Mouse (Mus musculus): ENCODE results near the gene Dusp15.

Dusp15 gene

GRCm38 (mm10) chr2:152931456-152932160, 19.9 kb downstream of the Dusp15 start:
- no peak for DNase-seq (ENCODE audit: low spot score in 2 of 2)

GRCm38 (mm10) chr2:152930276-152930675, 21.2 kb downstream of the Dusp15 start:
- no peak for DNase-seq (ENCODE audit: low spot score in 2 of 2)

GRCm38 (mm10) chr2:152928988-152929370, 22.5 kb downstream of the Dusp15 start:
- DNase-seq (ENCODE audit: low spot score in 2 of 2): no peak

GRCm38 (mm10) chr2:152928219-152928987, 23.1 kb downstream of the Dusp15 start:
- DNase-seq (ENCODE audit: low spot score in 2 of 2): no peak

- DNase-seq (ENCODE audit: low spot score in 2 of 2): no peak
Observed at GRCm38 (mm10) chr2:152927371-152927770, 24.1 kb downstream of the Dusp15 start.

GRCm38 (mm10) chr2:152926896-152927295, 24.6 kb downstream of the Dusp15 start:
- no peak for DNase-seq (ENCODE audit: low spot score in 2 of 2)

GRCm38 (mm10) chr2:152925189-152925872, 26.2 kb downstream of the Dusp15 start:
- DNase-seq (ENCODE audit: low spot score in 2 of 2): no peak

- DNase-seq (ENCODE audit: low spot score in 2 of 2): no peak
Observed at GRCm38 (mm10) chr2:152924543-152924942, 27.0 kb downstream of the Dusp15 start.

- no peak for DNase-seq (ENCODE audit: low spot score in 2 of 2)
Observed at GRCm38 (mm10) chr2:152924128-152924527, 27.4 kb downstream of the Dusp15 start.

GRCm38 (mm10) chr2:152923621-152924020, 27.9 kb downstream of the Dusp15 start:
- DNase-seq (ENCODE audit: low spot score in 2 of 2): no peak

- DNase-seq (ENCODE audit: low spot score in 2 of 2): no peak
Observed at GRCm38 (mm10) chr2:152922376-152922775, 29.1 kb downstream of the Dusp15 start.

- DNase-seq (ENCODE audit: low spot score in 2 of 2): no peak
Observed at GRCm38 (mm10) chr2:152917671-152918070, 33.8 kb downstream of the Dusp15 start.

- no peak for DNase-seq (ENCODE audit: low spot score in 2 of 2)
Observed at GRCm38 (mm10) chr2:152916111-152916510, 35.4 kb downstream of the Dusp15 start.

GRCm38 (mm10) chr2:152915453-152915852, 36.0 kb downstream of the Dusp15 start:
- DNase-seq (ENCODE audit: low spot score in 2 of 2): no peak

- peak; percentile 91 to 93 for DNase-seq (ENCODE audit: low spot score in 2 of 2)
Observed at GRCm38 (mm10) chr2:152914310-152915120, 37.0 kb downstream of the Dusp15 start.

GRCm38 (mm10) chr2:152913471-152913870, 38.0 kb downstream of the Dusp15 start:
- DNase-seq (ENCODE audit: low spot score in 2 of 2): no peak

GRCm38 (mm10) chr2:152911432-152911831, 40.1 kb downstream of the Dusp15 start:
- DNase-seq (ENCODE audit: low spot score in 2 of 2): no peak

- DNase-seq (ENCODE audit: low spot score in 2 of 2): no peak
Observed at GRCm38 (mm10) chr2:152911031-152911430, 40.5 kb downstream of the Dusp15 start, which contains the start of gene Mylk2. TSS of gene Mylk2 (plus strand) at chr2:152911352.

GRCm38 (mm10) chr2:152909848-152910247, 41.6 kb downstream of the Dusp15 start:
- DNase-seq (ENCODE audit: low spot score in 2 of 2): no peak

- peak; percentile 47 to 53 for DNase-seq (ENCODE audit: low spot score in 2 of 2)
Observed at GRCm38 (mm10) chr2:152907114-152907943, 44.2 kb downstream of the Dusp15 start.

Measured in right cerebral cortex, postnatal 10 days (tissue).